Mouse (Mus musculus) intestine, embryonic 16.5 days (tissue): ENCODE data around the gene Mllt11. TPM values are rescaled to one million over a fixed set of nuclear protein-coding genes. Genes with fewer than 3 reads are reported as not detected.
A peak's percentile ranks its signal among the peaks of the same experiment; 100 is the strongest.

Source experiments
- ATAC-seq: fragments of 200-750 bp; cut with Nextera tagmentation; 2 replicates; pipeline ENCODE4 v1.8.0; 2017; ENCODE audit warnings: moderate TSS enrichment, moderate library complexity
- H3K27ac ChIP-seq: fragments of 300-500 bp; sonication (generic); 2 replicates; pipeline ENCODE4 v1.5.1; 2014; ENCODE audit warnings: mild to moderate bottlenecking, low read length
- H3K27me3 ChIP-seq: fragments of 300-500 bp; sonication (generic); replicated peaks from 2 replicates; pipeline ENCODE4 v1.6.1; 2014; ENCODE audit warnings: low read length, control low read depth, mixed read lengths; ENCODE audit not compliant: control insufficient read depth, insufficient read depth
- H3K36me3 ChIP-seq: fragments of 300-500 bp; sonication (generic); 2 replicates; pipeline ENCODE4 v1.6.1; 2014; ENCODE audit warnings: low read length, control low read depth; ENCODE audit not compliant: control insufficient read depth, insufficient read depth
- H3K4me1 ChIP-seq: fragments of 300-500 bp; sonication (generic); 2 replicates; pipeline ENCODE4 v1.6.1; 2014; ENCODE audit warnings: low read length, control low read depth, mixed read lengths; ENCODE audit not compliant: control insufficient read depth, insufficient read depth
- H3K4me2 ChIP-seq: fragments of 300-500 bp; sonication (generic); 2 replicates; pipeline ENCODE4 v1.6.1; 2014; ENCODE audit warnings: low read depth, low read length, control low read depth
- H3K4me3 ChIP-seq: fragments of 300-500 bp; sonication (generic); 2 replicates; pipeline ENCODE4 v1.5.1; 2014; ENCODE audit warnings: mild to moderate bottlenecking, low read length
- H3K9ac ChIP-seq: fragments of 300-500 bp; sonication (generic); 2 replicates; pipeline ENCODE4 v1.6.1; 2014; ENCODE audit warnings: low read depth, low read length
- H3K9me3 ChIP-seq: fragments of 300-500 bp; sonication (generic); 2 replicates; pipeline ENCODE4 v1.6.1; 2016; ENCODE audit warnings: low read length, control low read depth; ENCODE audit not compliant: control insufficient read depth
- WGBS: fragments of 180-500 bp; shearing (Covaris S2); extraction: QIAGEN DNeasy Blood & Tissue Kit; methylation state at CpG from one replicate; pipeline ENCODE4 v1.1.7; 2014; 5-methylcytosine and 5-hydroxymethylcytosine counted together
- polyA plus RNA-seq: library from polyadenylated mRNA; unstranded; fragments of >200 nt; fragmentation: Nextera tagmentation; extraction: Ambion mirVana; gene quantifications from 2 replicates; pipeline ENCODE4 v1.2.1, GENCODE M21; 2015

Gene Mllt11
- polyA plus RNA-seq, 1 experiment from 2014 or later: 15.0 TPM

GRCm38 (mm10) chr3:95184796-95185577 lies 47.0 kb downstream of the Mllt11 start:
- Histone ChIP-seq H3K9ac (no peak overlapping the region), H3K4me2 (no peak overlapping the region), H3K4me3 (no peak overlapping the region), H3K9me3 (no peaks in the 10 kb centered on the region), H3K4me1 (no peaks in the 10 kb centered on the region), H3K36me3 (peaks cover 35% of the 10 kb centered on the region), H3K27ac (no peak overlapping the region), H3K27me3 (no peaks in the 10 kb centered on the region)
- 88% methylated on average over 9 of the region's 9 CpGs for WGBS
- no peak for ATAC-seq

- Histone ChIP-seq H3K27me3 (no peaks in the 10 kb centered on the region), H3K4me3 (no peak overlapping the region), H3K36me3 (peaks cover 10% of the 10 kb centered on the region; the same call in 1 of the 2 replicates), H3K9ac (no peak overlapping the region), H3K4me2 (no peak overlapping the region), H3K9me3 (no peaks in the 10 kb centered on the region), H3K4me1 (no peaks in the 10 kb centered on the region), H3K27ac (no peak overlapping the region)
- ATAC-seq: no peak
- 61% methylated on average over 1 of the region's 1 CpGs for WGBS
Observed at GRCm38 (mm10) chr3:95181841-95182240, 50.1 kb downstream of the Mllt11 start.

- Histone ChIP-seq H3K4me1 (no peaks in the 10 kb centered on the region), H3K9ac (no peak overlapping the region), H3K9me3 (no peaks in the 10 kb centered on the region), H3K36me3 (no peaks in the 10 kb centered on the region), H3K27me3 (no peaks in the 10 kb centered on the region), H3K4me3 (no peak overlapping the region), H3K4me2 (no peak overlapping the region), H3K27ac (no peak overlapping the region)
- WGBS: 58% methylated on average over 3 of the region's 3 CpGs
- no peak for ATAC-seq
Observed at GRCm38 (mm10) chr3:95179890-95180289, 52.1 kb downstream of the Mllt11 start.

- ATAC-seq: no peak
- 90% methylated on average over 5 of the region's 5 CpGs for WGBS
- H3K27ac ChIP-seq: no peak overlapping the region
Observed at GRCm38 (mm10) chr3:95178948-95179347, 53.0 kb downstream of the Mllt11 start.

GRCm38 (mm10) chr3:95177583-95177982 lies 54.4 kb downstream of the Mllt11 start:
- Histone ChIP-seq H3K4me2 (no peak overlapping the region), H3K27me3 (peaks cover 14% of the 10 kb centered on the region), H3K36me3 (no peaks in the 10 kb centered on the region), H3K4me3 (no peak overlapping the region), H3K4me1 (peaks cover 7% of the 10 kb centered on the region), H3K27ac (no peak overlapping the region), H3K9me3 (no peaks in the 10 kb centered on the region), H3K9ac (no peak overlapping the region)
- peak; percentile 84 for ATAC-seq
- WGBS: 46% methylated on average over 6 of the region's 6 CpGs

More at GRCm38 (mm10) chr3:95178948-95179347, 53.0 kb downstream of the Mllt11 start:
- peaks cover 2% of the 10 kb centered on the region; the same call in 1 of the 2 replicates for H3K27me3 ChIP-seq
- H3K4me1 ChIP-seq: no peaks in the 10 kb centered on the region; the same call in 1 of the 2 replicates
- no peak overlapping the region for H3K4me3 ChIP-seq
- H3K4me2 ChIP-seq: no peak overlapping the region
- H3K36me3 ChIP-seq: no peaks in the 10 kb centered on the region
- H3K9ac ChIP-seq: no peak overlapping the region
- no peaks in the 10 kb centered on the region for H3K9me3 ChIP-seq

GRCm38 (mm10) chr3:95176500-95176899 lies 55.5 kb downstream of the Mllt11 start:
- 69% methylated on average over 3 of the region's 3 CpGs for WGBS

GRCm38 (mm10) chr3:95174011-95174592 lies 57.9 kb downstream of the Mllt11 start:
- H3K9me3 ChIP-seq: no peaks in the 10 kb centered on the region
- H3K4me3 ChIP-seq: peak overlapping the region; percentile 48
- H3K36me3 ChIP-seq: no peaks in the 10 kb centered on the region
- H3K27me3 ChIP-seq: peaks cover 27% of the 10 kb centered on the region
- peak; percentile 39; the same call in 1 of the 2 replicates for ATAC-seq
- 16% methylated on average over 16 of the region's 16 CpGs for WGBS
- no peak overlapping the region for H3K27ac ChIP-seq
- H3K9ac ChIP-seq: no peak overlapping the region
- H3K4me1 ChIP-seq: peaks cover 7% of the 10 kb centered on the region
- H3K4me2 ChIP-seq: peak overlapping the region; percentile 67

More at GRCm38 (mm10) chr3:95176500-95176899, 55.5 kb downstream of the Mllt11 start:
- Histone ChIP-seq H3K4me3 (no peak overlapping the region), H3K27me3 (peaks cover 25% of the 10 kb centered on the region), H3K9me3 (no peaks in the 10 kb centered on the region), H3K4me2 (no peak overlapping the region), H3K36me3 (no peaks in the 10 kb centered on the region), H3K4me1 (peaks cover 7% of the 10 kb centered on the region), H3K9ac (no peak overlapping the region), H3K27ac (no peak overlapping the region)
- no peak for ATAC-seq

GRCm38 (mm10) chr3:95173256-95173949 lies 58.6 kb downstream of the Mllt11 start:
- Histone ChIP-seq H3K27me3 (peaks cover 27% of the 10 kb centered on the region), H3K4me2 (peak overlapping the region; percentile 67), H3K4me3 (peak overlapping the region; percentile 48), H3K27ac (no peak overlapping the region), H3K36me3 (no peaks in the 10 kb centered on the region), H3K9me3 (no peaks in the 10 kb centered on the region), H3K9ac (peak overlapping the region; percentile 61), H3K4me1 (peaks cover 7% of the 10 kb centered on the region)
- peak; percentile 41; the same call in 1 of the 2 replicates for ATAC-seq
- WGBS: 19% methylated on average over 58 of the region's 58 CpGs
